Mouse (Mus musculus): ENCODE results near the gene Ehd2. TPM values are rescaled to one million over a fixed set of nuclear protein-coding genes. Genes with fewer than 3 reads are reported as not detected.

Ehd2 gene
- polyA plus RNA-seq, 1 experiment from 2014 or later = 5.6 TPM

Other genes with a start within 250 kb of the Ehd2 start
- not detected in 2 replicates for gene Obox5, start 217.4 kb downstream of the Ehd2 start, polyA plus RNA-seq (2015; fragmentation: Nextera tagmentation; extraction: Ambion mirVana)
- not detected in 2 replicates for gene Obox6, start 127.9 kb downstream of the Ehd2 start, polyA plus RNA-seq (2015; fragmentation: Nextera tagmentation; extraction: Ambion mirVana)
- not detected in 2 replicates for gene Crx, start 87.6 kb downstream of the Ehd2 start, polyA plus RNA-seq (2015; fragmentation: Nextera tagmentation; extraction: Ambion mirVana)
- not detected in 2 replicates for gene Crxos, start 85.0 kb downstream of the Ehd2 start, polyA plus RNA-seq (2015; fragmentation: Nextera tagmentation; extraction: Ambion mirVana)
- 235 and 256 TPM in 2 replicates for gene Selenow, start 45.2 kb downstream of the Ehd2 start, polyA plus RNA-seq (2015; fragmentation: Nextera tagmentation; extraction: Ambion mirVana)
- 71.8 and 79.1 TPM in 2 replicates for gene Nop53, start 21.5 kb downstream of the Ehd2 start, polyA plus RNA-seq (2015; fragmentation: Nextera tagmentation; extraction: Ambion mirVana)
- gene Bicra, start 80.4 kb upstream of the Ehd2 start, polyA plus RNA-seq (2015; fragmentation: Nextera tagmentation; extraction: Ambion mirVana) = 1.4 and 1.9 TPM in 2 replicates
- gene Zfp541, start 94.2 kb upstream of the Ehd2 start, polyA plus RNA-seq (2015; fragmentation: Nextera tagmentation; extraction: Ambion mirVana) = not detected in 2 replicates
- gene Napa, start 130.9 kb upstream of the Ehd2 start, polyA plus RNA-seq (2015; fragmentation: Nextera tagmentation; extraction: Ambion mirVana) = 162 and 163 TPM in 2 replicates
- 7.3 and 7.8 TPM in 2 replicates for gene Kptn, start 152.3 kb upstream of the Ehd2 start, polyA plus RNA-seq (2015; fragmentation: Nextera tagmentation; extraction: Ambion mirVana)
- gene Slc8a2, start 162.3 kb upstream of the Ehd2 start, polyA plus RNA-seq (2015; fragmentation: Nextera tagmentation; extraction: Ambion mirVana) = 0.02 TPM in 1 of 2 replicates, not detected in the other
- 1.1 and 1.6 TPM in 2 replicates for gene Meis3, start 207.5 kb upstream of the Ehd2 start, polyA plus RNA-seq (2015; fragmentation: Nextera tagmentation; extraction: Ambion mirVana)